8 mouse cellular contexts compared by ENCODE assay signal in the genomic region with DNA sequence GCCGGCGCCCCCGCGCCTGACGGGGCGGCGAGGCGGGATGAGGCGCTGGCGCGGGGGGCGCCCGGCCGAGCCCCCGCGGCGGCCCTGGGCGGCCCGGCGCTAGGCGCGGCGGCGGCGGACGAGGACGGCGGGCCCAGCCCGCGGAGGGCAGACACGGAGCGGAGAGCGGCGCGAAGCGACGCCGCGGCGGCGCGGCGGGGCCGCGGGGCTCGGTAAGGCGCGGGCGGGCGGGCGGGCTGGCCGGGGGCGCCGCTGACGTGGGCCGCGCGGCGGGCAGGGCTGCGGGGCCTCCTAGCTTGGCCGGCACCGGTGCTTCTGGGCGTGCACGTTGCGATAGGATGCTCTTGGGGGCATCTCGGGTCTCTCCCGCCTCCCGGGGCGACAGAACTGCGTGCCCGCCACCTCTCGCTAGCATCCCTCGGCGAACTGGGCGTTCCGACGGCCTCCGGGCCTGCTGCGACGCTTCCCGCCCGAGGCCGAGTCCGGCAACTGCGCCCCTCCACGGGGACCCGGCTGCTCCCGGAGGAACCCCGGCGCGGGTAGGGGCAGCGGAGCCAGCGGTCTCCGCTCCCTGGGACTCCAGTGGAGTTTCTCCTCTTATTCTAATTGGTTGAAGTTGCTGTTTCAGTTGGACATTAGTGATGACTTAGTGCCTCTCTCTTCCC.
DNase-seq lines count a peak whose midpoint lies in the region; ATAC-seq and TF ChIP-seq lines count a peak whose summit lies in the region.

No protein-coding gene starts in this region.

- peaks cover 21% of the 10 kb centered on the region for H3K4me1 ChIP-seq in intestine, embryonic 16.5 days (ENCODE audit: control insufficient read depth, insufficient read depth, low read length)
- no peaks in the 10 kb centered on the region; the same call in none of the 2 replicates for H3K4me1 ChIP-seq in liver, embryonic 11.5 days (replicated peaks; ENCODE audit: control insufficient read depth, insufficient read depth, low read length)
- peaks cover 8% of the 10 kb centered on the region for H3K4me1 ChIP-seq in thymus, adult 2 months (replicated peaks; ENCODE audit: control insufficient read depth, insufficient read depth, low read length)

- H3K36me3 ChIP-seq in intestine, embryonic 16.5 days (ENCODE audit: control insufficient read depth, insufficient read depth, low read length): no peaks in the 10 kb centered on the region
- no peaks in the 10 kb centered on the region for H3K36me3 ChIP-seq in liver, embryonic 11.5 days (ENCODE audit: control insufficient read depth, insufficient read depth, low read length)
- H3K36me3 ChIP-seq in myocyte (ENCODE audit: control insufficient read depth, insufficient read depth): no peaks in the 10 kb centered on the region
- H3K36me3 ChIP-seq in thymus, adult 2 months (ENCODE audit: control insufficient read depth, insufficient read depth, low read length): no peaks in the 10 kb centered on the region

- no peak for TF ChIP-seq CTCF in thymus, adult 2 months (IDR thresholded peaks at IDR 0.05; ENCODE audit: borderline replicate concordance, control insufficient read depth, extremely low read depth, insufficient read depth, low read length, poor library complexity)

- H3K27ac ChIP-seq in intestine, embryonic 16.5 days (ENCODE audit: low read length): peak overlapping the region; percentile 64
- H3K27ac ChIP-seq in liver, embryonic 11.5 days (ENCODE audit: low read depth, low read length): peak overlapping the region; percentile 25; the same call in 1 of the 2 replicates
- H3K27ac ChIP-seq in thymus, adult 2 months (ENCODE audit: control insufficient read depth, insufficient read depth, low read length): no peak overlapping the region

- H3K27me3 ChIP-seq in intestine, embryonic 16.5 days (replicated peaks; ENCODE audit: control insufficient read depth, insufficient read depth, low read length): no peaks in the 10 kb centered on the region
- peaks cover 38% of the 10 kb centered on the region for H3K27me3 ChIP-seq in liver, embryonic 11.5 days (replicated peaks; ENCODE audit: control insufficient read depth, insufficient read depth, low read length)
- no peaks in the 10 kb centered on the region for H3K27me3 ChIP-seq in myocyte (ENCODE audit: control insufficient read depth, insufficient read depth, insufficient read length)
- H3K27me3 ChIP-seq in thymus, adult 2 months (ENCODE audit: control insufficient read depth, insufficient read depth, low read length): peaks cover 3% of the 10 kb centered on the region

- H3K4me2 ChIP-seq in intestine, embryonic 16.5 days (ENCODE audit: low read depth, low read length): peak overlapping the region; percentile 80
- peak overlapping the region; percentile 77 for H3K4me2 ChIP-seq in liver, embryonic 11.5 days
- peak overlapping the region; percentile 83 for H3K4me2 ChIP-seq in myocyte (ENCODE audit: low read depth)

- ATAC-seq in intestine, embryonic 16.5 days: peak; percentile 75
- 0 out of 2 replicates have a peak, but pooled peaks have one; percentile 30 for ATAC-seq in liver, embryonic 11.5 days (replicated peaks; ENCODE audit: low FRiP score)

- H3K79me2 ChIP-seq in myocyte (ENCODE audit: control insufficient read depth, insufficient read depth): peaks cover 9% of the 10 kb centered on the region

- WGBS in intestine, embryonic 16.5 days: under 1% methylated on average over 62 of the region's 94 CpGs
- WGBS in liver, embryonic 11.5 days: 0% methylated on average over 40 of the region's 94 CpGs
- 8% methylated on average over 81 of the region's 94 CpGs for WGBS in thymus, adult 2 months

- H3ac ChIP-seq in myocyte (ENCODE audit: control insufficient read depth, insufficient read length): peak overlapping the region; percentile 72

- TF ChIP-seq POLR2A in myocyte (IDR thresholded peaks at IDR 0.05; ENCODE audit: insufficient read length, low read depth): no peak
- no peak for TF ChIP-seq POLR2A in thymus, adult 2 months (IDR thresholded peaks at IDR 0.05; ENCODE audit: control insufficient read depth, extremely low read depth, insufficient read depth, low read length, poor library complexity)

- peak; percentile 37 to 68 for DNase-seq in layer of hippocampus, postnatal 14 days (ENCODE audit: low spot score in 2 of 2)
- DNase-seq in layer of hippocampus, adult 11-12 months (ENCODE audit: low spot score): no peak
- peak; percentile 80 for DNase-seq in embryo, embryonic 11 days
- peak; percentile 30 to 61 for DNase-seq in gastrocnemius, postnatal 4 days (ENCODE audit: low spot score in 2 of 2)
- DNase-seq in liver, embryonic 11.5 days (ENCODE audit: low spot score): peak; percentile 61
- peak; percentile 19 for DNase-seq in thymus, adult 2 months

- peak overlapping the region; percentile 89 for H3K9ac ChIP-seq in intestine, embryonic 16.5 days (ENCODE audit: low read depth, low read length)
- H3K9ac ChIP-seq in liver, embryonic 11.5 days (ENCODE audit: low read depth, low read length): peak overlapping the region; percentile 74

- H3K9me3 ChIP-seq in intestine, embryonic 16.5 days (ENCODE audit: control insufficient read depth, low read length): no peaks in the 10 kb centered on the region
- no peaks in the 10 kb centered on the region for H3K9me3 ChIP-seq in liver, embryonic 11.5 days (ENCODE audit: control insufficient read depth, low read length)

- H3K4me3 ChIP-seq in intestine, embryonic 16.5 days (ENCODE audit: low read length): peak overlapping the region; percentile 82
- peak overlapping the region; percentile 75 for H3K4me3 ChIP-seq in liver, embryonic 11.5 days (ENCODE audit: low read depth, low read length)
- H3K4me3 ChIP-seq in myocyte: peak overlapping the region; percentile 17
- peak overlapping the region; percentile 38 for H3K4me3 ChIP-seq in thymus, adult 2 months (ENCODE audit: control insufficient read depth, insufficient read depth, low read length)

TF ChIP-seq in myocyte, 11 proteins besides CTCF, POLR2A, EP300 and RAD21:
- TF ChIP-seq USF1 (IDR thresholded peaks at IDR 0.05; ENCODE audit: low read depth): no peak
- TF ChIP-seq MYOG (IDR thresholded peaks at IDR 0.05; ENCODE audit: control insufficient read depth in 1 of 3, insufficient read depth in 1 of 3, insufficient read length in 2 of 3, low read depth in 2 of 3): no peak
- TF ChIP-seq MAX (IDR thresholded peaks at IDR 0.05; ENCODE audit: low read depth): no peak
- no peak for TF ChIP-seq CEBPB (IDR thresholded peaks at IDR 0.05; ENCODE audit: insufficient read depth, poor library complexity, severe bottlenecking)
- no peak for TF ChIP-seq MYOD1 (IDR thresholded peaks at IDR 0.05; ENCODE audit: control insufficient read depth in 1 of 3, insufficient read length in 2 of 3, low read depth in 2 of 3)
- TF ChIP-seq SRF (IDR thresholded peaks at IDR 0.05; ENCODE audit: control insufficient read depth, insufficient read length, low read depth): no peak
- no peak for TF ChIP-seq REST (IDR thresholded peaks at IDR 0.05; ENCODE audit: insufficient read depth, insufficient read length)
- TF ChIP-seq POLR2AphosphoS2 (IDR thresholded peaks at IDR 0.05; ENCODE audit: insufficient read length, low read depth): no peak

Comparison
In these comparisons a context has a peak if more than half of its experiments do, and no peak if none do; other contexts are left out.
1. H3K4me3 ChIP-seq: peak in every context shown above with its lines; median percentile 82 in intestine, embryonic 16.5 days; 75 in liver, embryonic 11.5 days; 38 in thymus, adult 2 months; 17 in myocyte.